Mouse (Mus musculus): ENCODE measurements at regions not wholly inside any gene's neighbourhood (a gene's known extent, or its start where the extent isn't known, plus 50 kb on each side); places are given as distances from the start of the nearest gene placed in this dataset.

GRCm38 (mm10) chr15:62272755-62273154 lies 1349.9 kb upstream of the A1bg start:
- in situ Hi-C loops (cut with MboI; ENCODE audit: low sequenced_read_pairs in 2 of 2, unreplicated experiment in 2 of 2), result no loop called here
- H3K36me3 ChIP-seq (ENCODE audit: control insufficient read depth, insufficient read depth, low read length, poor library complexity, severe bottlenecking), result no peaks in the 10 kb centered on the region

GRCm38 (mm10) chr15:62271428-62271827 lies 1348.6 kb upstream of the A1bg start:
- H3K36me3 ChIP-seq (ENCODE audit: control insufficient read depth, insufficient read depth, low read length, poor library complexity, severe bottlenecking), result no peaks in the 10 kb centered on the region
- in situ Hi-C loops (cut with MboI; ENCODE audit: low sequenced_read_pairs in 2 of 2, unreplicated experiment in 2 of 2), result no loop called here
- H3K27ac ChIP-seq (ENCODE audit: insufficient read depth, low read depth, low read length, poor library complexity, severe bottlenecking), result no peak overlapping the region
- H3K9me3 ChIP-seq (ENCODE audit: control insufficient read depth, insufficient read depth, low read depth, low read length), result no peaks in the 10 kb centered on the region
- no peak overlapping the region for H3K9ac ChIP-seq (ENCODE audit: insufficient read depth, low read depth, low read length, poor library complexity, severe bottlenecking)
- TF ChIP-seq MAFK (IDR thresholded peaks at IDR 0.05; ENCODE audit: insufficient read depth, low read depth, low read length), result no peak
- TF ChIP-seq ZNF384 (IDR thresholded peaks at IDR 0.05; ENCODE audit: low read depth, low read length), result no peak
- TF ChIP-seq CHD2 (IDR thresholded peaks at IDR 0.05; ENCODE audit: low read depth, low read length), result no peak
- TF ChIP-seq HCFC1 (IDR thresholded peaks at IDR 0.05; ENCODE audit: borderline replicate concordance, insufficient read depth, low read length), result no peak
- TF ChIP-seq ZC3H11A (IDR thresholded peaks at IDR 0.05; ENCODE audit: borderline replicate concordance, low read depth, low read length), result no peak
- H3K4me1 ChIP-seq (ENCODE audit: control insufficient read depth in 2 of 2, insufficient read depth in 2 of 2, low read length in 2 of 2, poor library complexity in 1 of 2), result no peaks in the 10 kb centered on the region
- no peak for DNase-seq (ENCODE audit: low read depth, low spot score)
- H3K4me3 ChIP-seq (ENCODE audit: insufficient read depth in 1 of 2, low read depth in 1 of 2, low read length in 2 of 2, poor library complexity in 1 of 2, severe bottlenecking in 1 of 2), result no peak overlapping the region

More at GRCm38 (mm10) chr15:62272755-62273154, 1349.9 kb upstream of the A1bg start:
- Histone ChIP-seq H3K9me3 (ENCODE audit: control insufficient read depth, insufficient read depth, low read depth, low read length) (no peaks in the 10 kb centered on the region), H3K27ac (ENCODE audit: insufficient read depth, low read depth, low read length, poor library complexity, severe bottlenecking) (no peak overlapping the region), H3K9ac (ENCODE audit: insufficient read depth, low read depth, low read length, poor library complexity, severe bottlenecking) (no peak overlapping the region), H3K4me1 (ENCODE audit: control insufficient read depth in 2 of 2, insufficient read depth in 2 of 2, low read length in 2 of 2, poor library complexity in 1 of 2) (no peaks in the 10 kb centered on the region), H3K4me3 (ENCODE audit: insufficient read depth in 1 of 2, low read depth in 1 of 2, low read length in 2 of 2, poor library complexity in 1 of 2, severe bottlenecking in 1 of 2) (no peak overlapping the region)
- TF ChIP-seq HCFC1 (IDR thresholded peaks at IDR 0.05; ENCODE audit: borderline replicate concordance, insufficient read depth, low read length) (no peak), ZNF384 (IDR thresholded peaks at IDR 0.05; ENCODE audit: low read depth, low read length) (no peak), CHD2 (IDR thresholded peaks at IDR 0.05; ENCODE audit: low read depth, low read length) (no peak), ZC3H11A (IDR thresholded peaks at IDR 0.05; ENCODE audit: borderline replicate concordance, low read depth, low read length) (no peak), MAFK (IDR thresholded peaks at IDR 0.05; ENCODE audit: insufficient read depth, low read depth, low read length) (no peak)
- no peak for DNase-seq (ENCODE audit: low read depth, low spot score)

GRCm38 (mm10) chr15:62268189-62268588 lies 1345.4 kb upstream of the A1bg start:
- Histone ChIP-seq H3K9ac (ENCODE audit: insufficient read depth, low read depth, low read length, poor library complexity, severe bottlenecking) (no peak overlapping the region), H3K36me3 (ENCODE audit: control insufficient read depth, insufficient read depth, low read length, poor library complexity, severe bottlenecking) (no peaks in the 10 kb centered on the region), H3K4me3 (ENCODE audit: insufficient read depth in 1 of 2, low read depth in 1 of 2, low read length in 2 of 2, poor library complexity in 1 of 2, severe bottlenecking in 1 of 2) (no peak overlapping the region), H3K4me1 (ENCODE audit: control insufficient read depth in 2 of 2, insufficient read depth in 2 of 2, low read length in 2 of 2, poor library complexity in 1 of 2) (no peaks in the 10 kb centered on the region), H3K27ac (ENCODE audit: insufficient read depth, low read depth, low read length, poor library complexity, severe bottlenecking) (no peak overlapping the region), H3K9me3 (ENCODE audit: control insufficient read depth, insufficient read depth, low read depth, low read length) (no peaks in the 10 kb centered on the region)
- no peak for TF ChIP-seq HCFC1 (IDR thresholded peaks at IDR 0.05; ENCODE audit: borderline replicate concordance, insufficient read depth, low read length)
- TF ChIP-seq CHD2 (IDR thresholded peaks at IDR 0.05; ENCODE audit: low read depth, low read length), result no peak
- no peak for TF ChIP-seq ZC3H11A (IDR thresholded peaks at IDR 0.05; ENCODE audit: borderline replicate concordance, low read depth, low read length)
- TF ChIP-seq MAFK (IDR thresholded peaks at IDR 0.05; ENCODE audit: insufficient read depth, low read depth, low read length), result no peak
- no peak for TF ChIP-seq ZNF384 (IDR thresholded peaks at IDR 0.05; ENCODE audit: low read depth, low read length)
- in situ Hi-C loops (cut with MboI; ENCODE audit: low sequenced_read_pairs in 2 of 2, unreplicated experiment in 2 of 2), result no loop called here
- no peak for DNase-seq (ENCODE audit: low read depth, low spot score)

GRCm38 (mm10) chr15:62267536-62267935 lies 1344.7 kb upstream of the A1bg start:
- no peaks in the 10 kb centered on the region for H3K9me3 ChIP-seq (ENCODE audit: control insufficient read depth, insufficient read depth, low read depth, low read length)
- no peak overlapping the region for H3K27ac ChIP-seq (ENCODE audit: insufficient read depth, low read depth, low read length, poor library complexity, severe bottlenecking)
- H3K36me3 ChIP-seq (ENCODE audit: control insufficient read depth, insufficient read depth, low read length, poor library complexity, severe bottlenecking), result no peaks in the 10 kb centered on the region
- TF ChIP-seq HCFC1 (IDR thresholded peaks at IDR 0.05; ENCODE audit: borderline replicate concordance, insufficient read depth, low read length) (no peak), CHD2 (IDR thresholded peaks at IDR 0.05; ENCODE audit: low read depth, low read length) (no peak), MAFK (IDR thresholded peaks at IDR 0.05; ENCODE audit: insufficient read depth, low read depth, low read length) (no peak), ZNF384 (IDR thresholded peaks at IDR 0.05; ENCODE audit: low read depth, low read length) (no peak), ZC3H11A (IDR thresholded peaks at IDR 0.05; ENCODE audit: borderline replicate concordance, low read depth, low read length) (no peak)
- H3K9ac ChIP-seq (ENCODE audit: insufficient read depth, low read depth, low read length, poor library complexity, severe bottlenecking), result no peak overlapping the region
- in situ Hi-C loops (cut with MboI; ENCODE audit: low sequenced_read_pairs in 2 of 2, unreplicated experiment in 2 of 2), result no loop called here
- no peak for DNase-seq (ENCODE audit: low read depth, low spot score)
- no peaks in the 10 kb centered on the region for H3K4me1 ChIP-seq (ENCODE audit: control insufficient read depth in 2 of 2, insufficient read depth in 2 of 2, low read length in 2 of 2, poor library complexity in 1 of 2)
- H3K4me3 ChIP-seq (ENCODE audit: insufficient read depth in 1 of 2, low read depth in 1 of 2, low read length in 2 of 2, poor library complexity in 1 of 2, severe bottlenecking in 1 of 2), result no peak overlapping the region

- no peak for DNase-seq (ENCODE audit: low read depth, low spot score)
- TF ChIP-seq ZC3H11A (IDR thresholded peaks at IDR 0.05; ENCODE audit: borderline replicate concordance, low read depth, low read length) (no peak), HCFC1 (IDR thresholded peaks at IDR 0.05; ENCODE audit: borderline replicate concordance, insufficient read depth, low read length) (no peak), MAFK (IDR thresholded peaks at IDR 0.05; ENCODE audit: insufficient read depth, low read depth, low read length) (no peak), CHD2 (IDR thresholded peaks at IDR 0.05; ENCODE audit: low read depth, low read length) (no peak), ZNF384 (IDR thresholded peaks at IDR 0.05; ENCODE audit: low read depth, low read length) (no peak)
- in situ Hi-C loops (cut with MboI; ENCODE audit: low sequenced_read_pairs in 2 of 2, unreplicated experiment in 2 of 2), result no loop called here
Observed at GRCm38 (mm10) chr15:62266025-62266424, 1343.2 kb upstream of the A1bg start.

More at GRCm38 (mm10) chr15:62266025-62266424, 1343.2 kb upstream of the A1bg start:
- no peaks in the 10 kb centered on the region for H3K36me3 ChIP-seq (ENCODE audit: control insufficient read depth, insufficient read depth, low read length, poor library complexity, severe bottlenecking)
- no peaks in the 10 kb centered on the region for H3K9me3 ChIP-seq (ENCODE audit: control insufficient read depth, insufficient read depth, low read depth, low read length)
- no peak overlapping the region for H3K9ac ChIP-seq (ENCODE audit: insufficient read depth, low read depth, low read length, poor library complexity, severe bottlenecking)
- no peak overlapping the region for H3K27ac ChIP-seq (ENCODE audit: insufficient read depth, low read depth, low read length, poor library complexity, severe bottlenecking)
- no peaks in the 10 kb centered on the region for H3K4me1 ChIP-seq (ENCODE audit: control insufficient read depth in 2 of 2, insufficient read depth in 2 of 2, low read length in 2 of 2, poor library complexity in 1 of 2)
- H3K4me3 ChIP-seq (ENCODE audit: insufficient read depth in 1 of 2, low read depth in 1 of 2, low read length in 2 of 2, poor library complexity in 1 of 2, severe bottlenecking in 1 of 2), result no peak overlapping the region

Data from ES-E14 (cell line).